Mouse (Mus musculus): ENCODE measurements around the gene Med9.
"Not testable (repeated sequence)": the region's sequence is repeated elsewhere in the genome, so short reads cannot be mapped to it uniquely, and the experiment has no call there.

The Med9 gene

GRCm38 (mm10) chr11:59947752-59948400 is at the start of gene Med9:
Med9 (plus strand) TSS chr11:59948206.
- peak; percentile 95 to 96 for DNase-seq

GRCm38 (mm10) chr11:59899711-59900685 is 48.0 kb upstream of the Med9 start:
- DNase-seq, result no peak

- no peak for DNase-seq
Observed at GRCm38 (mm10) chr11:59900995-59901394, 47.0 kb upstream of the Med9 start.

- no peak for DNase-seq
Observed at GRCm38 (mm10) chr11:59902045-59902726, 45.8 kb upstream of the Med9 start.

GRCm38 (mm10) chr11:59906521-59907123 is 41.4 kb upstream of the Med9 start:
- no peak for DNase-seq

GRCm38 (mm10) chr11:59908446-59908845 is 39.6 kb upstream of the Med9 start:
- no peak for DNase-seq

GRCm38 (mm10) chr11:59910586-59910985 is 37.4 kb upstream of the Med9 start:
- no peak for DNase-seq

GRCm38 (mm10) chr11:59911523-59911922 is 36.5 kb upstream of the Med9 start:
- no peak for DNase-seq

- DNase-seq, result no peak
Observed at GRCm38 (mm10) chr11:59913702-59914101, 34.3 kb upstream of the Med9 start.

- DNase-seq, result no peak
Observed at GRCm38 (mm10) chr11:59918014-59918413, 30.0 kb upstream of the Med9 start.

- DNase-seq, result no peak
Observed at GRCm38 (mm10) chr11:59919401-59919800, 28.6 kb upstream of the Med9 start.

- no peak for DNase-seq
Observed at GRCm38 (mm10) chr11:59920331-59920730, 27.7 kb upstream of the Med9 start.

- no peak for DNase-seq
Observed at GRCm38 (mm10) chr11:59921265-59921664, 26.7 kb upstream of the Med9 start.

GRCm38 (mm10) chr11:59930031-59930430 is 18.0 kb upstream of the Med9 start:
- DNase-seq, result no peak

GRCm38 (mm10) chr11:59932560-59933337 is 15.3 kb upstream of the Med9 start:
- peak; percentile 27 to 35 for DNase-seq

GRCm38 (mm10) chr11:59933943-59934342 is 14.1 kb upstream of the Med9 start:
- DNase-seq, result no peak

GRCm38 (mm10) chr11:59937023-59937422 is 11.0 kb upstream of the Med9 start:
- DNase-seq, result no peak

GRCm38 (mm10) chr11:59937615-59938014 is 10.4 kb upstream of the Med9 start:
- DNase-seq, result no peak

GRCm38 (mm10) chr11:59939821-59940220 is 8.2 kb upstream of the Med9 start:
- no peak for DNase-seq

- DNase-seq, result no peak
Observed at GRCm38 (mm10) chr11:59940645-59941044, 7.4 kb upstream of the Med9 start.

- DNase-seq, result no peak
Observed at GRCm38 (mm10) chr11:59941391-59941790, 6.6 kb upstream of the Med9 start.

- DNase-seq, result not testable (repeated sequence)
Observed at GRCm38 (mm10) chr11:59944855-59945254, 3.2 kb upstream of the Med9 start.

Data from B cell, adult 2 months (primary cell).